Mouse (Mus musculus): ENCODE data around the gene Lamc2. TPM values are rescaled to one million over a fixed set of nuclear protein-coding genes. Genes with fewer than 3 reads are reported as not detected.

Lamc2 gene
- polyA plus RNA-seq, 1 experiment: 9.1 TPM

GRCm38 (mm10) chr1:153126491-153127381, 59.5 kb downstream of the Lamc2 start:
- no peak for DNase-seq (ENCODE audit: low read depth)

GRCm38 (mm10) chr1:153125287-153126275, 60.7 kb downstream of the Lamc2 start:
- no peak for DNase-seq (ENCODE audit: low read depth)

GRCm38 (mm10) chr1:153124502-153124901, 61.7 kb downstream of the Lamc2 start:
- DNase-seq (ENCODE audit: low read depth): no peak

- no peak for DNase-seq (ENCODE audit: low read depth)
Observed at GRCm38 (mm10) chr1:153122764-153123163, 63.5 kb downstream of the Lamc2 start.

GRCm38 (mm10) chr1:153121320-153121719, 64.9 kb downstream of the Lamc2 start:
- DNase-seq (ENCODE audit: low read depth): no peak

- DNase-seq (ENCODE audit: low read depth): no peak
Observed at GRCm38 (mm10) chr1:153120544-153120943, 65.7 kb downstream of the Lamc2 start.

- no peak for DNase-seq (ENCODE audit: low read depth)
Observed at GRCm38 (mm10) chr1:153115315-153115714, 70.9 kb downstream of the Lamc2 start.

- no peak for DNase-seq (ENCODE audit: low read depth)
Observed at GRCm38 (mm10) chr1:153111596-153111995, 74.7 kb downstream of the Lamc2 start.

- DNase-seq (ENCODE audit: low read depth): no peak
Observed at GRCm38 (mm10) chr1:153109836-153110235, 76.4 kb downstream of the Lamc2 start.

- DNase-seq (ENCODE audit: low read depth): no peak
Observed at GRCm38 (mm10) chr1:153109346-153109745, 76.9 kb downstream of the Lamc2 start.

GRCm38 (mm10) chr1:153107866-153108265, 78.4 kb downstream of the Lamc2 start:
- DNase-seq (ENCODE audit: low read depth): no peak

GRCm38 (mm10) chr1:153104804-153105203, 81.4 kb downstream of the Lamc2 start:
- no peak for DNase-seq (ENCODE audit: low read depth)

GRCm38 (mm10) chr1:153103186-153103554, 83.1 kb downstream of the Lamc2 start:
- DNase-seq (ENCODE audit: low read depth): no peak

- DNase-seq (ENCODE audit: low read depth): peak; percentile 33
Observed at GRCm38 (mm10) chr1:153102296-153103185, 83.7 kb downstream of the Lamc2 start.

- DNase-seq (ENCODE audit: low read depth): no peak
Observed at GRCm38 (mm10) chr1:153101327-153101880, 84.8 kb downstream of the Lamc2 start.

GRCm38 (mm10) chr1:153100912-153101311, 85.3 kb downstream of the Lamc2 start:
- DNase-seq (ENCODE audit: low read depth): no peak

GRCm38 (mm10) chr1:153098586-153098985, 87.7 kb downstream of the Lamc2 start:
- no peak for DNase-seq (ENCODE audit: low read depth)

GRCm38 (mm10) chr1:153097017-153097675, 89.1 kb downstream of the Lamc2 start:
- DNase-seq (ENCODE audit: low read depth): no peak

- DNase-seq (ENCODE audit: low read depth): no peak
Observed at GRCm38 (mm10) chr1:153095826-153096727, 90.2 kb downstream of the Lamc2 start.
